Mouse (Mus musculus): ENCODE data around the gene Dock8. TPM values are rescaled to one million over a fixed set of nuclear protein-coding genes. Genes with fewer than 3 reads are reported as not detected.

The Dock8 gene
- polyA plus RNA-seq, 1 experiment from 2014 or later, result 0.15 TPM

GRCm38 (mm10) chr19:25062188-25062856, 63.0 kb downstream of the Dock8 start:
- no peak overlapping the region for H3K4me2 ChIP-seq (ENCODE audit: low read length)
- no peaks in the 10 kb centered on the region for H3K9me3 ChIP-seq (replicated peaks; ENCODE audit: control insufficient read depth, low read length, poor library complexity, severe bottlenecking)
- WGBS, result 96% methylated on average over 9 of the region's 9 CpGs
- no peak overlapping the region for H3K9ac ChIP-seq (ENCODE audit: low read depth, low read length)
- H3K36me3 ChIP-seq (ENCODE audit: control insufficient read depth, insufficient read depth, low read length), result no peaks in the 10 kb centered on the region
- H3K4me1 ChIP-seq (ENCODE audit: control insufficient read depth, insufficient read depth, low read length), result peaks cover 9% of the 10 kb centered on the region
- H3K27me3 ChIP-seq (ENCODE audit: control insufficient read depth, insufficient read depth, low read depth, low read length), result no peaks in the 10 kb centered on the region
- ATAC-seq, result no peak
- no peak overlapping the region for H3K27ac ChIP-seq (ENCODE audit: low read length)
- no peak overlapping the region for H3K4me3 ChIP-seq (ENCODE audit: low read depth, low read length)

DNA sequence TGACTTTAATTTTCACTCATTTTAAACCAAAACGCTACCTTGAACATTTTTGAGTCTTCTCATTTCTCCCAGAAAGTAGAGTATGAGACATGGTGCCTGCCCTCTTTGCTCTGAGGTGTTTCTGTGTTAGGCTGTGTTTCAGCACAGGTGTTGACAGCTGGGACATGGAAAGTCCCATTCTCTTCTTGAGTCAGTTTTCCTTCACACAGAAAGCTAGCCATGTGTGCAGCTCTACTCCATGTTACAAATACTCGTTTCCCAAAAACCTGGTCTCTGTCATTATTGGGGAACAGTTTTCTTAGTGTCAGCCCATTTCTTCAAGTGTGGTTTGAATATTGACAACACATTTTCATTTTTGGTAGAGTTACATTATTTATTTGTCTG, 63.5 kb downstream of the Dock8 start:
- Histone ChIP-seq H3K4me3 (ENCODE audit: low read depth, low read length) (no peak overlapping the region), H3K9ac (ENCODE audit: low read depth, low read length) (no peak overlapping the region), H3K4me1 (ENCODE audit: control insufficient read depth, insufficient read depth, low read length) (peaks cover 9% of the 10 kb centered on the region), H3K4me2 (ENCODE audit: low read length) (no peak overlapping the region), H3K27me3 (ENCODE audit: control insufficient read depth, insufficient read depth, low read depth, low read length) (no peaks in the 10 kb centered on the region), H3K36me3 (ENCODE audit: control insufficient read depth, insufficient read depth, low read length) (no peaks in the 10 kb centered on the region), H3K27ac (ENCODE audit: low read length) (no peak overlapping the region), H3K9me3 (replicated peaks; ENCODE audit: control insufficient read depth, low read length, poor library complexity, severe bottlenecking) (no peaks in the 10 kb centered on the region)
- 83% methylated on average over 2 of the region's 2 CpGs for WGBS
- ATAC-seq, result no peak

DNA sequence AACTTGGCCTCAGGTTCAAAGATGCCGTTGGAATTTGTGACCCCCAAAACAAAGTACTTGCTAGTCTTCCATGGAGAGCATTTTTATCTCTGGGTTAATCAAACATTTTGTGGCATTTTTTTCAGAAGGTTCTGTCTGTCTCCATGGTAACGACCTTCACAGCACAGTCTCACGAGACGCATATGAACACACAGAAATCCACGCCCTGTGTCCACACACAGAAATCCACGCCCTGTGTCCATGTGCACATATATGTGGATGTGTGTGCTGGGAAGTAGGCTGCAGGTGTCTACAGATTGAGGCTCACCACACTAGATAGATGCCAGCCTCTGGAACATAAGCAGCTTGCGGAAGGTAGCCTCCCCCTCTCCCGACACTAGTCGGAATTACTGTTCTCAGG, 66.9 kb downstream of the Dock8 start:
- 71% methylated on average over 9 of the region's 9 CpGs for WGBS
- no peak overlapping the region for H3K9ac ChIP-seq (ENCODE audit: low read depth, low read length)
- no peaks in the 10 kb centered on the region for H3K27me3 ChIP-seq (ENCODE audit: control insufficient read depth, insufficient read depth, low read depth, low read length)
- no peak overlapping the region for H3K4me3 ChIP-seq (ENCODE audit: low read depth, low read length)
- no peaks in the 10 kb centered on the region for H3K9me3 ChIP-seq (replicated peaks; ENCODE audit: control insufficient read depth, low read length, poor library complexity, severe bottlenecking)
- ATAC-seq, result no peak
- no peaks in the 10 kb centered on the region for H3K36me3 ChIP-seq (ENCODE audit: control insufficient read depth, insufficient read depth, low read length)
- H3K27ac ChIP-seq (ENCODE audit: low read length), result no peak overlapping the region
- 0 out of 2 replicates have a peak, but pooled peaks cover 3% of the 10 kb centered on the region for H3K4me1 ChIP-seq (ENCODE audit: control insufficient read depth, insufficient read depth, low read length)
- no peak overlapping the region for H3K4me2 ChIP-seq (ENCODE audit: low read length)

- Histone ChIP-seq H3K27ac (ENCODE audit: low read length) (no peak overlapping the region), H3K27me3 (ENCODE audit: control insufficient read depth, insufficient read depth, low read depth, low read length) (no peaks in the 10 kb centered on the region), H3K4me2 (ENCODE audit: low read length) (no peak overlapping the region), H3K4me1 (ENCODE audit: control insufficient read depth, insufficient read depth, low read length) (0 out of 2 replicates have a peak, but pooled peaks cover 3% of the 10 kb centered on the region), H3K9ac (ENCODE audit: low read depth, low read length) (no peak overlapping the region), H3K4me3 (ENCODE audit: low read depth, low read length) (no peak overlapping the region), H3K36me3 (ENCODE audit: control insufficient read depth, insufficient read depth, low read length) (no peaks in the 10 kb centered on the region), H3K9me3 (replicated peaks; ENCODE audit: control insufficient read depth, low read length, poor library complexity, severe bottlenecking) (no peaks in the 10 kb centered on the region)
- no peak for ATAC-seq
- 83% methylated on average over 8 of the region's 8 CpGs for WGBS
These were observed 69.2 kb downstream of the Dock8 start for GRCm38 (mm10) chr19:25068518-25068917.

DNA sequence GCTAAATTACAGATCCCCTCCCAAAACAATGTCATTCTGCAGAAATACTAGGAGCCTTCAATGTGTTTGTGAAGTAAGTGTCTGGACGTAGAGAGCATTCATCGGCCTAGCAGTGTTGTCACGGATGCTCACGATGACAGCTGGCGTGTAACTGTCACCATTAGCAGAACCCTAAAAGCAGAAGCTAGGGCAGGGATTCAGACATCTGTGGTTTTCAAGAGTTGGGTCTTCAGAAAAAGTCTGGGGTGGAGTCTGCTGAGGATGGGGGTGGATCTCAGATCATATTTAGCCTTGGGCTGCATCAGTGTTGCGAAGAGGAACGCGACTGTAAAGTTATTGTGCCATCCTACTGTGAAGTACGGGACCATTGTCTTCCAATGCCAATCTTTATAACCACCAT, 73.2 kb downstream of the Dock8 start:
- H3K9me3 ChIP-seq (replicated peaks; ENCODE audit: control insufficient read depth, low read length, poor library complexity, severe bottlenecking), result no peaks in the 10 kb centered on the region
- no peak overlapping the region for H3K9ac ChIP-seq (ENCODE audit: low read depth, low read length)
- no peak overlapping the region for H3K27ac ChIP-seq (ENCODE audit: low read length)
- no peak overlapping the region for H3K4me3 ChIP-seq (ENCODE audit: low read depth, low read length)
- H3K27me3 ChIP-seq (ENCODE audit: control insufficient read depth, insufficient read depth, low read depth, low read length), result no peaks in the 10 kb centered on the region
- H3K4me1 ChIP-seq (ENCODE audit: control insufficient read depth, insufficient read depth, low read length), result no peaks in the 10 kb centered on the region
- H3K36me3 ChIP-seq (ENCODE audit: control insufficient read depth, insufficient read depth, low read length), result no peaks in the 10 kb centered on the region
- ATAC-seq, result no peak
- H3K4me2 ChIP-seq (ENCODE audit: low read length), result no peak overlapping the region
- WGBS, result 93% methylated on average over 9 of the region's 9 CpGs

DNA sequence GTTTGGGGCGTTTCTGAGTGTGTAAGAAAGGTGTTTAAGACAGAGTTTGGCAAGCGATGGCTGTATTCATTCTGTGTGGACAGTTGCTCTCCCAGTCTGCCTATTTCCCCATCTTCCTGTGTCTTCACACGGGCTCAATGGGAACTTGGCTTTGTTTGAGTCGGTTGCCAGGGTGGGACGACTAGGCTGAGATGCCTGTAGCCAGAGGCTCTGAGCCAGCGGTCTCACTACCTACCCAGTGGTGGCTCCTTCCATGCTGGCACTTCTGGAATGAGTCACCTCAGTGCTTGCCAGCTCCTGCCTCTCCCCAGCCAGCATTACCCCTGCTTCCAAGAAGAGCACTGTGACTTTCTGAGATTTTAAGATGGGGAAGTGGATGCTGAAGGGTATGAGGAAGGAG, 75.4 kb downstream of the Dock8 start:
- H3K9ac ChIP-seq (ENCODE audit: low read depth, low read length), result no peak overlapping the region
- WGBS, result 67% methylated on average over 6 of the region's 6 CpGs
- no peaks in the 10 kb centered on the region for H3K4me1 ChIP-seq (ENCODE audit: control insufficient read depth, insufficient read depth, low read length)
- no peaks in the 10 kb centered on the region for H3K27me3 ChIP-seq (ENCODE audit: control insufficient read depth, insufficient read depth, low read depth, low read length)
- no peaks in the 10 kb centered on the region for H3K9me3 ChIP-seq (replicated peaks; ENCODE audit: control insufficient read depth, low read length, poor library complexity, severe bottlenecking)
- no peak overlapping the region for H3K4me3 ChIP-seq (ENCODE audit: low read depth, low read length)
- no peaks in the 10 kb centered on the region for H3K36me3 ChIP-seq (ENCODE audit: control insufficient read depth, insufficient read depth, low read length)
- no peak overlapping the region for H3K4me2 ChIP-seq (ENCODE audit: low read length)
- no peak overlapping the region for H3K27ac ChIP-seq (ENCODE audit: low read length)
- ATAC-seq, result no peak

- Histone ChIP-seq H3K4me1 (ENCODE audit: control insufficient read depth, insufficient read depth, low read length) (no peaks in the 10 kb centered on the region), H3K9me3 (replicated peaks; ENCODE audit: control insufficient read depth, low read length, poor library complexity, severe bottlenecking) (no peaks in the 10 kb centered on the region), H3K36me3 (ENCODE audit: control insufficient read depth, insufficient read depth, low read length) (no peaks in the 10 kb centered on the region), H3K27ac (ENCODE audit: low read length) (no peak overlapping the region), H3K9ac (ENCODE audit: low read depth, low read length) (no peak overlapping the region), H3K4me2 (ENCODE audit: low read length) (no peak overlapping the region), H3K4me3 (ENCODE audit: low read depth, low read length) (no peak overlapping the region), H3K27me3 (ENCODE audit: control insufficient read depth, insufficient read depth, low read depth, low read length) (no peaks in the 10 kb centered on the region)
- ATAC-seq, result no peak
- WGBS, result 73% methylated on average over 7 of the region's 7 CpGs
These were observed 78.3 kb downstream of the Dock8 start for GRCm38 (mm10) chr19:25077636-25078035.

- no peak for ATAC-seq
- no peaks in the 10 kb centered on the region for H3K27me3 ChIP-seq (ENCODE audit: control insufficient read depth, insufficient read depth, low read depth, low read length)
- H3K27ac ChIP-seq (ENCODE audit: low read length), result no peak overlapping the region
- no peak overlapping the region for H3K9ac ChIP-seq (ENCODE audit: low read depth, low read length)
- H3K36me3 ChIP-seq (ENCODE audit: control insufficient read depth, insufficient read depth, low read length), result no peaks in the 10 kb centered on the region
- H3K4me1 ChIP-seq (ENCODE audit: control insufficient read depth, insufficient read depth, low read length), result no peaks in the 10 kb centered on the region
- WGBS, result 84% methylated on average over 8 of the region's 8 CpGs
- H3K4me3 ChIP-seq (ENCODE audit: low read depth, low read length), result no peak overlapping the region
- no peaks in the 10 kb centered on the region for H3K9me3 ChIP-seq (replicated peaks; ENCODE audit: control insufficient read depth, low read length, poor library complexity, severe bottlenecking)
- H3K4me2 ChIP-seq (ENCODE audit: low read length), result no peak overlapping the region
These were observed 78.8 kb downstream of the Dock8 start for GRCm38 (mm10) chr19:25078130-25078529.

DNA sequence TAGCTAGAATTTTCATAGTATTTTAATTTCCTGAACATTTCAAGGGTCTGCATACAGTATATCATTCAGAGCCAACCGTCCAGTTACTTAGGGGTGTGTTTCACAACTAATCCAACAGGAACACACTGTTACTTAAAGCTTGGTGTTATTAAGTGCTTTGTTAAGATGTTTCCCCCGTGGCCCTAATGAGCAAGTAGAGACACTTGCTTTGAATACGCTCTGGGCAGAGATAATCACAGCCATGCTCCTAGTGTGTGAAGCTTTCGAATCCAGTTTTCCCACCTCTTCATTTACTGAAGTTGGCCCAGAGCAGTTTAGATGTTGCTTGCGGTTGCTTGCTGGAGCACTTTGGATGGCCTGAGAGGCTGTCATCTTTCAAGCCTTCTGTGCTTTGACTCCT, 80.8 kb downstream of the Dock8 start:
- H3K4me3 ChIP-seq (ENCODE audit: low read depth, low read length), result no peak overlapping the region
- H3K9ac ChIP-seq (ENCODE audit: low read depth, low read length), result no peak overlapping the region
- H3K27me3 ChIP-seq (ENCODE audit: control insufficient read depth, insufficient read depth, low read depth, low read length), result no peaks in the 10 kb centered on the region
- H3K27ac ChIP-seq (ENCODE audit: low read length), result no peak overlapping the region
- no peak for ATAC-seq
- WGBS, result 74% methylated on average over 5 of the region's 5 CpGs
- no peaks in the 10 kb centered on the region for H3K36me3 ChIP-seq (ENCODE audit: control insufficient read depth, insufficient read depth, low read length)
- no peaks in the 10 kb centered on the region for H3K4me1 ChIP-seq (ENCODE audit: control insufficient read depth, insufficient read depth, low read length)
- H3K4me2 ChIP-seq (ENCODE audit: low read length), result no peak overlapping the region
- H3K9me3 ChIP-seq (replicated peaks; ENCODE audit: control insufficient read depth, low read length, poor library complexity, severe bottlenecking), result no peaks in the 10 kb centered on the region

Measured in midbrain, embryonic 16.5 days (tissue).